Mouse (Mus musculus): Measurements from ENCODE around the gene Gm38392.

Gene Gm38392

GRCm38 (mm10) chr3:88203456-88203855 lies 83.6 kb downstream of the Gm38392 start:
- no peak for DNase-seq (ENCODE audit: extremely low read depth, insufficient read length, low spot score)

DNA sequence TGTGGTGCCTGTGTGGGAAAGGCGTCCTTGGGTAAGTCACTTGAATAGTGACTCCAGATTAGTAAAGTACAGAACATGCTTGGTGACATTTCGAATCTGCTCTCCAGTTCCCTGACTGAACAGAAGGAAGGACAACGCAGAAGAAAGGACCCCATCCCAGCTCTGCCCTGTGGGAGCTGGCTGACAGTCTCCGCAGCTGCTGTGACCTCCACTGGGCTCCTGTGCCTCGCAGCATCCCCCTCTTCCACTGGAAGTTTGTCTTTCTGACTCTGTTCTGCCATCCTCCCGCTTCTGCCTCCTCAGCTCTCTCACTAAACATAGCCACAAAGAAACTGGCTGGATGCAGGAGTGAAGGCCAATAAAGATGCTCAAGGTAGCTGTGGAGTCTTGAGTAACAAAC lies 84.0 kb downstream of the Gm38392 start:
- no peak for DNase-seq (ENCODE audit: extremely low read depth, insufficient read length, low spot score)

DNA sequence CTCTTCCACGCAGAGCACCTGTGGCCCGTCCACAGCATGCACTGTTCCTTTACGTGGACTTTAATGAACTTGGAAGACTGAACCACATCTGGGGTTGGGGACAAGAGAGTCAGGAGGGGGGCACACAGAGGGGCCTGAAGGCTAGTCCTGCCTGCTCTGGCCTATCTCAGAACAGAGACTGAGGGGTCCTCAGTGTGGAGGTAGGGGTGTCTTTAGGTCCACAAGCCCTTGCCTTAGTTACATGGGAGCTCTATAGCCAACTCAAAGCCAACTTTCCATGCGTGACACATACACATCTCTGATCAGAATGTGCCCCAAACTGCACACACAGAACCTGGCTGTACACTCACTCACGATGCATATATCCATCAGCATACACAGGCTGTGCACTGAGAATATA lies 85.4 kb downstream of the Gm38392 start:
- no peak for DNase-seq (ENCODE audit: extremely low read depth, insufficient read length, low spot score)

DNA sequence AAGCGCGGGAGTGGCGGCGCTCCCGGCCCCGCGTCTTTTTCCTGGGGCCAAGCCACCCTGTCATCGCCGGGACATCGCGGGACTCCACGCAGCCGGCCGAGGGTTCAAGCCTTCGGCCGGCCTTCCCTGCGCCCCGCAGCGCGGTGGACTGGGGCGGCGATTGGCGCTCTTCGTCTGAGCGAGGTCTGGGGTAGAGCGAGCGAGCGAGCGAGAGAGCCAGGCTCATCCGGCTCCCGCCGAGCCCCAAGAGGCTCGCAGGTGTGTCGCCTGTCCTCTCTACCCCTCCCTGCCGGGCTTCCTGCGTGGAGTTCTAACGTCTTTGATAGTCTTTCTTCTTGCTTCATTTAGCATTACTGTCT lies 86.1 kb downstream of the Gm38392 start:
- no peak for DNase-seq (ENCODE audit: extremely low read depth, insufficient read length, low spot score)

- DNase-seq (ENCODE audit: extremely low read depth, insufficient read length, low spot score): no peak
Observed at GRCm38 (mm10) chr3:88200161-88200971, 86.6 kb downstream of the Gm38392 start.

GRCm38 (mm10) chr3:88199541-88200110 lies 87.4 kb downstream of the Gm38392 start:
- no peak for DNase-seq (ENCODE audit: extremely low read depth, insufficient read length, low spot score)

GRCm38 (mm10) chr3:88198505-88199020 lies 88.4 kb downstream of the Gm38392 start:
- no peak for DNase-seq (ENCODE audit: extremely low read depth, insufficient read length, low spot score)

DNA sequence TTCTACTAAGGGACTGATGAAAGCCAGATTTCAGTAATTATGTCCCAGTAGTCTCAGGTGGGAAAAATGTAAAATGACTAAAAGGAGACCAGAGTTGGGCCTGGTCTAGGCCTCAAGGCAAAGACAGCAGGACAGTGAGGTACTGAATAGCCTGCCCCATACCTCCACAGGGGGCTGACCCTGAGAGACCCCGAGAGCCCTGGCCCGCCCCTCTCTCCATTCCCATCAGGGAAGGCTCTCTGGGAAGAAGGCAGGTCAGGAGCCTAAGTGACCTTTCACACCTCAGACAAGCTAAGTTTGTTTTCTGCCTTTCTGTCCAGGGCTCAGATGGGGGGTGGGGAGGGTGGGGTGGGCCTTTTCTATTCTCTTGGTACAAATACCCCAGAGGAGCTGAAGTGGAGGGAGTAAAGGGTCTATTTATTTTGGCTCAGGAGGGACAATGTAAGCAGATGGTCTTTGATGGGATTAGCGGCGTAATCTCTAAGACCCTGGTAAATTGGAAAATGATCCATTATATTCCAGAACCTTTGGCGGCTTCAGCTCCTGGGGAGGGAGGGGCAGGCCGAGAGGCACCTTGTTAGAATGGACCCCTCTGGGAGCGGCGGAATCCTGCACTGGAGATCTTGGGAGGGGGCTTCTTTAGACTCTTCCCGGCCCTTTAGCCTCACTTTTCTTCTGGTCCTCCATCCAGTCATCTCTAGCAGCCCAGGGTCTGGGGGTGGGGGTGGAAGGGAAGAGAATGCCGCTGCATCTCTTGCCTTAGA lies 89.1 kb downstream of the Gm38392 start:
- DNase-seq (ENCODE audit: extremely low read depth, insufficient read length, low spot score): no peak
